Mouse (Mus musculus): Measurements from ENCODE around the gene Glra3. TPM values are rescaled to one million over a fixed set of nuclear protein-coding genes. Genes with fewer than 3 reads are reported as not detected.
A peak's percentile ranks its signal among the peaks of the same experiment; 100 is the strongest.

Gene Glra3
- polyA plus RNA-seq (2014; fragmentation: Nextera tagmentation; extraction: Ambion mirVana) = not detected in 2 replicates

DNA sequence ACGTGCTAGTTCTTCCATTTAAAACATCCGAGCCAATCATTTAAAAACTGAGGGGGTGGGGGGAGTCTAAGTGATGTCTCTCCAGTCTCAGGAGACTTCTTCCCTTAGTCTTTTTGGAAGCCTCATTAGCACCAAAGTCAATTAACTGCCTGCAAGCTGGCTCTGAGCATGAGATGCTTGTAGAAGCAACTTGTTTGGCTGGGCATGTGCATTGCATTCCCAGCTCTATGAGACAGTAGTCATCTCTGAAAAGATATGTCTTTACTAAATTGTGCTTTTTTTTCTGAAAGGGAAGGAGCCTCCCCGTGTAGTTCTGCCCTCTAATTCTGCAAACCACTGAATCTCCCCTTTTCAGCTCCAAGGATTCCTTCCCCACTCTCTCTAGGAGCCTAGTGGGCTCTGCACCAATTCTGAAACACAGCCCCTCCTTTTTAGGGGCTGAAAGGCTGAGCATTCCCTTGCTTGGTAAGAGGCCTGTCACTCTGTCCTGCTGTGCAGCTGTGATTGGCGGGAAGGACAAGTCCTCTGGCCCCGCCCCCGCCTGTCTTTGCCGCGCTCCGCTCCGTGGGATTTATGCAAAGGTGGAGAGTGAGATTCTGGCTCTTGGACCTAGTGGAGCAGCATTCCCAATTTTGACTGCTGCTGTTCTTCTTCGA lies at the start of gene Glra3:
Glra3 (plus strand) TSS at position 591 of the 656 bp plus-strand sequence.
- H3K27me3 ChIP-seq (ENCODE audit: insufficient read depth, low read length) = no peaks in the 10 kb centered on the region
- H3K9ac ChIP-seq = no peak within 1 kb of the TSS
- H3K9me3 ChIP-seq (ENCODE audit: low read depth, low read length) = no peaks in the 10 kb centered on the region
- DNase-seq (no peak), ATAC-seq (ENCODE audit: insufficient read depth) (peak; percentile 62; the same call in 1 of the 2 replicates)
- H3K36me3 ChIP-seq (ENCODE audit: insufficient read depth) = no peaks in the 10 kb centered on the region
- no peak for TF ChIP-seq CTCF (IDR thresholded peaks at IDR 0.05; ENCODE audit: low read depth)
- peak within 1 kb of the TSS; percentile 20; the same call in 1 of the 2 replicates for H3K4me2 ChIP-seq
- H3K4me3 ChIP-seq (ENCODE audit: low read depth, low read length) = no peak within 1 kb of the TSS
- WGBS = 13% methylated on average over 11 of the region's 11 CpGs
- H3K4me1 ChIP-seq (ENCODE audit: insufficient read depth) = no peaks in the 10 kb centered on the region
- no peak within 1 kb of the TSS for H3K27ac ChIP-seq (ENCODE audit: low read depth)

DNA sequence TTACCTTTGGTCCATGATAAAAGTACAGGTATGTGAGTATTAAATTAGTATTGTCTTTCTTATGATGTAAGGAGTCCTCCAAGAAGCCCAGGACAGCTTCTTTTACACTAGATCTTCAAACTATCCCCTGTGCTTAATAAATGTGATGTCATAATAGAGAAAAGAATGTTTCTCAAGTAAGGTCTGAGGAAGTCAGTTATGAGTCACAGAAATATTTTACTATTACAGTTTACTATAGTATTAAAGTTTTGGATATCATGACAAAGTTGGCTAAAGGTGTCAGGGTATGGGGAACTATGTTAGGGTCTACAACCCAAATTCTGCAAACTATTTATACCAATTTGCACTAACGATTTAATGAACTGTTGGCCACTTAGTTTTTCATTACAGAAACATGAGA lies 33.4 kb upstream of the Glra3 start, which contains the start of gene Adam29:
Adam29 (minus strand) TSS at position 101 of the 400 bp plus-strand sequence.
- no peak for TF ChIP-seq CTCF (IDR thresholded peaks at IDR 0.05; ENCODE audit: low read depth)
- no peak within 1 kb of the TSS for H3K9ac ChIP-seq
- 76% methylated on average over 1 of the region's 1 CpGs for WGBS
- H3K9me3 ChIP-seq (ENCODE audit: low read depth, low read length) = no peaks in the 10 kb centered on the region
- H3K4me1 ChIP-seq (ENCODE audit: insufficient read depth) = no peaks in the 10 kb centered on the region
- DNase-seq (no peak), ATAC-seq (ENCODE audit: insufficient read depth) (no peak)
- H3K27me3 ChIP-seq (ENCODE audit: insufficient read depth, low read length) = no peaks in the 10 kb centered on the region
- no peak within 1 kb of the TSS for H3K27ac ChIP-seq (ENCODE audit: low read depth)
- no peaks in the 10 kb centered on the region for H3K36me3 ChIP-seq (ENCODE audit: insufficient read depth)
- no peak within 1 kb of the TSS for H3K4me2 ChIP-seq
- no peak within 1 kb of the TSS for H3K4me3 ChIP-seq (ENCODE audit: low read depth, low read length)

DNA sequence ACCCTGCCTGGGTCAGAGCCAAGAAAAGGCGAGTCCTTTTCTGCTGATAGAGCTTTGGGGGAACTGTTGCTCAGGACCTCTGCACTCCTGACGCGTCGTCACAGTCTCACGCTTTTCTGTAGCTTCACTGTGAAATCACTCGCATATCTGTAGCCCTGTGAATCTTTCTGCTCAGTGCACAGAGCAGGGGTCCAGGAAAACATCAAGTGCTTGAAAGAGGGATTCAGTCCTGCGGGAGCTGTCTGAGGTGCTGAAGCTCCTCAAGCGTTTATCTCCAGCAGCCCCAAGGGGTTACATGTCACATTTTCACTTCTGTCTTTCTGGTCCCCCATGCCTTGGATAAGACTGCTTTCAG lies 243 bp downstream of the Glra3 start:
- H3K4me3 ChIP-seq (ENCODE audit: low read depth, low read length) = no peak overlapping the region

DNA sequence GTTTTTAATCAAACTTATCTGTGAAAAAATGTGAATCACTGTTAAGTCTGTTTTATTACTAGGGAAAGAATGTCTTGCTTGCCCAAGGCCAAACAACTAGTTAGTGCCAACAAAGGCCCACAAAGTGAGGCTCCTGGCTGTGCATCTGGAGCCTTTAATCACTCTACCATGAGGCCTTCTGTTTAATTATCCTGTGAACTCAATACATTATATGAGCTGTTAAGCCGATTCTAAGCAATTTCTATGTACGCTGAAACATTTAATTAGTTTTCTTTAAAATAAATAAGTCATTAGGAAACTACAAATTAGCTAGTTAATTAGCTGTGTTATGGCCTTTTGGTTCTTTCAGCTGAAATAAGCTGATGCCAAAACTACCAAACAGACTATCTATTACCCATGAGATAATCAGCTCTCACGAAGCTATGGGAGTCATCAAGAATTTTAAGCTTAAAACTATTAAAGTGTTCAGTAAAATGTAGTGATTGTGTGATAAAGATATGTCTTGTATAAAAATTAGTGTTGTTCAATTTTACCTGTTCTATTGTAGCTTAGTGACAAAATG lies 24.6 kb downstream of the Glra3 start:
- ATAC-seq (ENCODE audit: insufficient read depth) = no peak
- H3K9ac ChIP-seq = no peak overlapping the region
- WGBS = 78% methylated on average over 3 of the region's 3 CpGs

More for the DNA sequence above, 243 bp downstream of the Glra3 start:
- peak; percentile 89 for DNase-seq
- 3% methylated on average over 8 of the region's 8 CpGs for WGBS
- no peak for TF ChIP-seq CTCF (IDR thresholded peaks at IDR 0.05; ENCODE audit: low read depth)
- Histone ChIP-seq H3K27me3 (ENCODE audit: insufficient read depth, low read length) (no peaks in the 10 kb centered on the region), H3K4me1 (ENCODE audit: insufficient read depth) (no peaks in the 10 kb centered on the region), H3K27ac (ENCODE audit: low read depth) (no peak overlapping the region), H3K36me3 (ENCODE audit: insufficient read depth) (no peaks in the 10 kb centered on the region), H3K9ac (no peak overlapping the region), H3K9me3 (ENCODE audit: low read depth, low read length) (no peaks in the 10 kb centered on the region), H3K4me2 (peak overlapping the region; percentile 20; the same call in 1 of the 2 replicates)
- ATAC-seq (ENCODE audit: insufficient read depth) = peak; percentile 76; the same call in 1 of the 2 replicates

DNA sequence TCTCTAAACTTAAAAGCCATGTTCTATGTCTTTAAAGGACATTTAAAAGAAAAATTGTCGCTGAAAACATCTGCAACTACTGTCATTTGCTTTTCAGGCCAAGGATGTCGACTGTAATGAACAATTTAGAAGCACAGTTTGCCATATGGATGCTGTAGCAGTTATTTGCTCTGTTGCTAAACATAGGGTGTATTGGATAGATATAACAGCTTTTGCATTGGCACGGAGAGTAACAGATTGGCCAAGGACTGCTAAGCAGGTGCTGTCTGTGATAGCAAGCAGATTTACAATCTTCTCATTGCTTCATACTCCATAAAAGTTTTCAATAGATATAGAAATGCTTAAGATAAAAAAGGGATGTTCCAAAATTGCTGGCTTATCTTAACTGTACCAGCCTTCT lies 57.6 kb downstream of the Glra3 start:
- 56% methylated on average over 3 of the region's 3 CpGs for WGBS
- no peak for ATAC-seq (ENCODE audit: insufficient read depth)
- no peak overlapping the region for H3K4me3 ChIP-seq (ENCODE audit: low read depth, low read length)

More for the DNA sequence above, 24.6 kb downstream of the Glra3 start:
- Histone ChIP-seq H3K4me2 (no peak overlapping the region), H3K36me3 (ENCODE audit: insufficient read depth) (no peaks in the 10 kb centered on the region), H3K27ac (ENCODE audit: low read depth) (no peak overlapping the region), H3K27me3 (ENCODE audit: insufficient read depth, low read length) (no peaks in the 10 kb centered on the region), H3K4me3 (ENCODE audit: low read depth, low read length) (no peak overlapping the region), H3K4me1 (ENCODE audit: insufficient read depth) (no peaks in the 10 kb centered on the region), H3K9me3 (ENCODE audit: low read depth, low read length) (no peaks in the 10 kb centered on the region)
- no peak for DNase-seq
- TF ChIP-seq CTCF (IDR thresholded peaks at IDR 0.05; ENCODE audit: low read depth) = no peak

DNA sequence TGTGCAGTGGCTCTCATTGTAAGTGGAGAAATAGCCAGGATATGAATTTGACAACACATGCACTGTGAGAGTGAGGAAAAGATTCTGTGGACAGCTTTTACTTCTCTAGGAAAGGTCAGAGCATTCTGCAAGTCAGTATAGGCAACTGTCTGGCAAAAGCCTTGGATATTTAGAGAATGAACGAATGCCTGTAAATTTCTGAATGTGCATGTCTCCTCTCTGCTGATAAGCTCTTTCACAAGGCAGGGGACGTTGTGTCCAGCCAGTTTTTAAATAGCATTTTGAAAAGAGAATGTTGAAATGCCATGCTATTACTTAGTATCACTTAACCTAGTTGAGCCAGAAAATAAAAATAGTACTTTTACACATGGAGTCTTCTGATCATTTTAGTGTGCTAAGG lies 114.1 kb downstream of the Glra3 start:
- TF ChIP-seq CTCF (IDR thresholded peaks at IDR 0.05; ENCODE audit: low read depth) = no peak
- no peaks in the 10 kb centered on the region for H3K36me3 ChIP-seq (ENCODE audit: insufficient read depth)
- no peaks in the 10 kb centered on the region for H3K4me1 ChIP-seq (ENCODE audit: insufficient read depth)
- no peak overlapping the region for H3K9ac ChIP-seq
- no peak overlapping the region for H3K4me2 ChIP-seq
- ATAC-seq (ENCODE audit: insufficient read depth) = no peak
- no peak overlapping the region for H3K27ac ChIP-seq (ENCODE audit: low read depth)
- no peaks in the 10 kb centered on the region for H3K9me3 ChIP-seq (ENCODE audit: low read depth, low read length)
- no peaks in the 10 kb centered on the region for H3K27me3 ChIP-seq (ENCODE audit: insufficient read depth, low read length)
- 37% methylated on average over 2 of the region's 2 CpGs for WGBS
- H3K4me3 ChIP-seq (ENCODE audit: low read depth, low read length) = no peak overlapping the region
- DNase-seq = no peak

More for the DNA sequence above, 57.6 kb downstream of the Glra3 start:
- H3K27me3 ChIP-seq (ENCODE audit: insufficient read depth, low read length) = no peaks in the 10 kb centered on the region
- DNase-seq = no peak
- no peak overlapping the region for H3K9ac ChIP-seq
- no peak for TF ChIP-seq CTCF (IDR thresholded peaks at IDR 0.05; ENCODE audit: low read depth)
- H3K4me2 ChIP-seq = no peak overlapping the region
- H3K36me3 ChIP-seq (ENCODE audit: insufficient read depth) = no peaks in the 10 kb centered on the region
- H3K27ac ChIP-seq (ENCODE audit: low read depth) = no peak overlapping the region
- no peaks in the 10 kb centered on the region for H3K4me1 ChIP-seq (ENCODE audit: insufficient read depth)
- H3K9me3 ChIP-seq (ENCODE audit: low read depth, low read length) = no peaks in the 10 kb centered on the region

DNA sequence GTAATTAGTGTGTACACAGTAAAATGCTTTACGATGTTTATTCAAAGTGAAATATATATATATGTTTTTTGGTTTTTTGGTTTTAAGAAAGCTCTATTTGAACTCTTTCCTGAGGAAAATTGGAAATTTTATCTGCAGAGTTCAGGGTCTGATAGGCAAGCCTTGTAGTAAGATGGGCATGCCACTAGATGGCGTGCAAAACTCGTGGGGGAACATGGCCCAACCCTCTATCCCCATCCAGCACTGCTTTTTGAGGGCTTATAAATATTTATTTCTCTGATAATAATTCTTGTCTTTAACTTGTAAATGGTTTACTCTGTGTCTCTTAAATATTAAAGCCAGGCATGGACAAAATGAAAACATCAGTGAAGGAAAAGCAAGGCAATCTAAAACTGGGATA lies 122.8 kb downstream of the Glra3 start:
- TF ChIP-seq CTCF (IDR thresholded peaks at IDR 0.05; ENCODE audit: low read depth) = peak; percentile 79

More for the DNA sequence above, 122.8 kb downstream of the Glra3 start:
- ATAC-seq (ENCODE audit: insufficient read depth) (no peak), DNase-seq (peak; percentile 76)
- Histone ChIP-seq H3K9me3 (ENCODE audit: low read depth, low read length) (no peaks in the 10 kb centered on the region), H3K4me3 (ENCODE audit: low read depth, low read length) (no peak overlapping the region), H3K9ac (no peak overlapping the region), H3K36me3 (ENCODE audit: insufficient read depth) (no peaks in the 10 kb centered on the region), H3K4me2 (no peak overlapping the region), H3K4me1 (ENCODE audit: insufficient read depth) (no peaks in the 10 kb centered on the region), H3K27me3 (ENCODE audit: insufficient read depth, low read length) (no peaks in the 10 kb centered on the region), H3K27ac (ENCODE audit: low read depth) (no peak overlapping the region)
- 20% methylated on average over 3 of the region's 3 CpGs for WGBS

Measured in lung, embryonic 14.5 days (tissue).